Mouse (Mus musculus): ENCODE measurements around the gene Fam214b.

- no peak for TF ChIP-seq POLR2A (IDR thresholded peaks at IDR 0.05; ENCODE audit: control insufficient read depth in 1 of 2, insufficient read depth in 1 of 2, low read depth in 1 of 2, low read length in 2 of 2, poor library complexity in 1 of 2)
- no peak for TF ChIP-seq ETS1 (IDR thresholded peaks at IDR 0.05; ENCODE audit: low read depth, low read length)
- no peak for TF ChIP-seq MAFK (IDR thresholded peaks at IDR 0.05; ENCODE audit: borderline replicate concordance, low read depth, low read length)
- no peak for TF ChIP-seq CTCF (IDR thresholded peaks at IDR 0.05 in 2 of 3, conservative IDR thresholded peaks at IDR 0.05 in 1 of 3; ENCODE audit: control insufficient read depth in 1 of 3, insufficient read depth in 1 of 3, low read depth in 2 of 3, low read length in 3 of 3, poor library complexity in 1 of 3, severe bottlenecking in 1 of 3)
- no peak for TF ChIP-seq GATA1 (IDR thresholded peaks at IDR 0.05; ENCODE audit: low read depth, low read length)
- no peak for TF ChIP-seq POLR2AphosphoS5 (IDR thresholded peaks at IDR 0.05; ENCODE audit: borderline replicate concordance, low read depth, low read length)
- TF ChIP-seq KAT2A (conservative IDR thresholded peaks at IDR 0.05; ENCODE audit: low read depth, low read length) = no peak
- no peak for TF ChIP-seq E2F4 (IDR thresholded peaks at IDR 0.05; ENCODE audit: borderline replicate concordance, low read depth, low read length)
- no peak for TF ChIP-seq MYB (IDR thresholded peaks at IDR 0.05; ENCODE audit: low read depth, low read length)
- TF ChIP-seq MAX (IDR thresholded peaks at IDR 0.05; ENCODE audit: low read length) = no peak
- TF ChIP-seq ZMIZ1 (IDR thresholded peaks at IDR 0.05; ENCODE audit: low read depth, low read length) = no peak
- TF ChIP-seq POLR2AphosphoS2 (IDR thresholded peaks at IDR 0.05; ENCODE audit: low read length) = no peak
Measured at GRCm38 (mm10) chr4:43029749-43030148, 16.3 kb downstream of the Fam214b start.
